Mouse (Mus musculus): ENCODE results near the gene Kat7. TPM values are rescaled to one million over a fixed set of nuclear protein-coding genes. Genes with fewer than 3 reads are reported as not detected.

The Kat7 gene
- polyA plus RNA-seq, 1 experiment from 2014 or later, result 57.9 TPM

Other genes with a start within 250 kb of the Kat7 start
- gene Itga3, start 233.4 kb downstream of the Kat7 start, polyA plus RNA-seq (2014; fragmentation: Nextera tagmentation; extraction: Ambion mirVana), result 8.3 and 9.4 TPM in 2 replicates
- gene Dlx3, start 190.1 kb downstream of the Kat7 start, polyA plus RNA-seq (2014; fragmentation: Nextera tagmentation; extraction: Ambion mirVana), result 16.1 and 20.2 TPM in 2 replicates
- 3.1 and 3.2 TPM in 2 replicates for gene Dlx4, start 164.0 kb downstream of the Kat7 start, polyA plus RNA-seq (2014; fragmentation: Nextera tagmentation; extraction: Ambion mirVana)
- gene Tac4, start 48.7 kb downstream of the Kat7 start, polyA plus RNA-seq (2014; fragmentation: Nextera tagmentation; extraction: Ambion mirVana), result not detected in 2 replicates
- 15.2 and 15.5 TPM in 2 replicates for gene Fam117a, start 26.8 kb upstream of the Kat7 start, polyA plus RNA-seq (2014; fragmentation: Nextera tagmentation; extraction: Ambion mirVana)
- 105 and 108 TPM in 2 replicates for gene Slc35b1, start 74.4 kb upstream of the Kat7 start, polyA plus RNA-seq (2014; fragmentation: Nextera tagmentation; extraction: Ambion mirVana)
- gene Spop, start 103.8 kb upstream of the Kat7 start, polyA plus RNA-seq (2014; fragmentation: Nextera tagmentation; extraction: Ambion mirVana), result 98.3 and 106 TPM in 2 replicates
- gene Nxph3, start 204.3 kb upstream of the Kat7 start, polyA plus RNA-seq (2014; fragmentation: Nextera tagmentation; extraction: Ambion mirVana), result 0.72 and 1.1 TPM in 2 replicates